Mouse (Mus musculus): ENCODE results near the gene Wfdc17. TPM values are rescaled to one million over a fixed set of nuclear protein-coding genes. Genes with fewer than 3 reads are reported as not detected.

The Wfdc17 gene
- total RNA-seq (2014; rRNA removed) (not detected in 2 replicates), polyA plus RNA-seq (2015; fragmentation: Nextera tagmentation; extraction: Ambion mirVana) (1.00 and 1.1 TPM in 2 replicates)

GRCm38 (mm10) chr11:83703705-83704104, at the start of gene Wfdc17:
Gene Wfdc17, plus strand, starts transcription at chr11:83703991.
- no peaks in the 10 kb centered on the region for H3K4me1 ChIP-seq (ENCODE audit: insufficient read depth, low read length)
- H3K4me2 ChIP-seq (ENCODE audit: low read depth, low read length) = no peak within 1 kb of the TSS
- 69% methylated on average over 1 of the region's 1 CpGs for WGBS
- no peaks in the 10 kb centered on the region for H3K9me3 ChIP-seq (ENCODE audit: low read length)
- no peaks in the 10 kb centered on the region for H3K36me3 ChIP-seq (ENCODE audit: insufficient read depth, low read length)
- H3K27me3 ChIP-seq (ENCODE audit: insufficient read depth, low read length) = no peaks in the 10 kb centered on the region
- DNase-seq (ENCODE audit: low spot score) (no peak), ATAC-seq (no peak)
- H3K4me3 ChIP-seq (ENCODE audit: low read length) = no peak within 1 kb of the TSS
- no peak within 1 kb of the TSS for H3K27ac ChIP-seq
- TF ChIP-seq CTCF (IDR thresholded peaks at IDR 0.05; ENCODE audit: low read depth) = no peak
- no peak within 1 kb of the TSS for H3K9ac ChIP-seq (replicated peaks; ENCODE audit: low read length)

GRCm38 (mm10) chr11:83654606-83655005, 49.2 kb upstream of the Wfdc17 start:
- WGBS = 87% methylated on average over 8 of the region's 8 CpGs
- ATAC-seq (no peak), DNase-seq (ENCODE audit: low spot score) (no peak)
- TF ChIP-seq CTCF (IDR thresholded peaks at IDR 0.05; ENCODE audit: low read depth) = no peak
- no peak overlapping the region for H3K9ac ChIP-seq (replicated peaks; ENCODE audit: low read length)
- H3K27me3 ChIP-seq (ENCODE audit: insufficient read depth, low read length) = no peaks in the 10 kb centered on the region
- no peaks in the 10 kb centered on the region for H3K9me3 ChIP-seq (ENCODE audit: low read length)
- no peaks in the 10 kb centered on the region for H3K36me3 ChIP-seq (ENCODE audit: insufficient read depth, low read length)
- H3K4me1 ChIP-seq (ENCODE audit: insufficient read depth, low read length) = no peaks in the 10 kb centered on the region
- no peak overlapping the region for H3K4me3 ChIP-seq (ENCODE audit: low read length)
- no peak overlapping the region for H3K4me2 ChIP-seq (ENCODE audit: low read depth, low read length)
- H3K27ac ChIP-seq = no peak overlapping the region

- ATAC-seq = no peak
- no peak overlapping the region for H3K4me2 ChIP-seq (ENCODE audit: low read depth, low read length)
Measured at GRCm38 (mm10) chr11:83657508-83657907, 46.3 kb upstream of the Wfdc17 start.

GRCm38 (mm10) chr11:83658797-83659196, 45.0 kb upstream of the Wfdc17 start:
- Histone ChIP-seq H3K4me1 (ENCODE audit: insufficient read depth, low read length) (no peaks in the 10 kb centered on the region), H3K27ac (no peak overlapping the region), H3K4me2 (ENCODE audit: low read depth, low read length) (no peak overlapping the region), H3K27me3 (ENCODE audit: insufficient read depth, low read length) (no peaks in the 10 kb centered on the region), H3K4me3 (ENCODE audit: low read length) (no peak overlapping the region), H3K9me3 (ENCODE audit: low read length) (no peaks in the 10 kb centered on the region), H3K9ac (replicated peaks; ENCODE audit: low read length) (no peak overlapping the region), H3K36me3 (ENCODE audit: insufficient read depth, low read length) (no peaks in the 10 kb centered on the region)
- no peak for ATAC-seq
- 79% methylated on average over 6 of the region's 6 CpGs for WGBS
- TF ChIP-seq CTCF (IDR thresholded peaks at IDR 0.05; ENCODE audit: low read depth) = no peak
- DNase-seq (ENCODE audit: low spot score) = no peak

More at GRCm38 (mm10) chr11:83657508-83657907, 46.3 kb upstream of the Wfdc17 start:
- Histone ChIP-seq H3K4me1 (ENCODE audit: insufficient read depth, low read length) (no peaks in the 10 kb centered on the region), H3K36me3 (ENCODE audit: insufficient read depth, low read length) (no peaks in the 10 kb centered on the region), H3K27me3 (ENCODE audit: insufficient read depth, low read length) (no peaks in the 10 kb centered on the region), H3K4me3 (ENCODE audit: low read length) (no peak overlapping the region), H3K27ac (no peak overlapping the region), H3K9ac (replicated peaks; ENCODE audit: low read length) (no peak overlapping the region), H3K9me3 (ENCODE audit: low read length) (no peaks in the 10 kb centered on the region)
- no peak for DNase-seq (ENCODE audit: low spot score)
- 87% methylated on average over 3 of the region's 3 CpGs for WGBS
- TF ChIP-seq CTCF (IDR thresholded peaks at IDR 0.05; ENCODE audit: low read depth) = no peak

GRCm38 (mm10) chr11:83662204-83662603, 41.6 kb upstream of the Wfdc17 start, which contains the start of gene Ccl4:
Gene Ccl4, plus strand, starts transcription at chr11:83662584.
- Histone ChIP-seq H3K36me3 (ENCODE audit: insufficient read depth, low read length) (no peaks in the 10 kb centered on the region), H3K4me2 (ENCODE audit: low read depth, low read length) (no peak within 1 kb of the TSS), H3K4me3 (ENCODE audit: low read length) (no peak within 1 kb of the TSS), H3K9me3 (ENCODE audit: low read length) (no peaks in the 10 kb centered on the region), H3K9ac (replicated peaks; ENCODE audit: low read length) (no peak within 1 kb of the TSS), H3K27me3 (ENCODE audit: insufficient read depth, low read length) (no peaks in the 10 kb centered on the region), H3K4me1 (ENCODE audit: insufficient read depth, low read length) (no peaks in the 10 kb centered on the region), H3K27ac (no peak within 1 kb of the TSS)
- DNase-seq (ENCODE audit: low spot score) = no peak
- 85% methylated on average over 6 of the region's 6 CpGs for WGBS
- ATAC-seq = no peak
- no peak for TF ChIP-seq CTCF (IDR thresholded peaks at IDR 0.05; ENCODE audit: low read depth)

GRCm38 (mm10) chr11:83663532-83663931, 40.3 kb upstream of the Wfdc17 start:
- DNase-seq (ENCODE audit: low spot score) (no peak), ATAC-seq (no peak)
- H3K4me1 ChIP-seq (ENCODE audit: insufficient read depth, low read length) = no peaks in the 10 kb centered on the region
- no peaks in the 10 kb centered on the region for H3K36me3 ChIP-seq (ENCODE audit: insufficient read depth, low read length)
- H3K9me3 ChIP-seq (ENCODE audit: low read length) = no peaks in the 10 kb centered on the region
- WGBS = 82% methylated on average over 5 of the region's 5 CpGs
- no peak for TF ChIP-seq CTCF (IDR thresholded peaks at IDR 0.05; ENCODE audit: low read depth)
- H3K4me3 ChIP-seq (ENCODE audit: low read length) = no peak overlapping the region
- H3K27me3 ChIP-seq (ENCODE audit: insufficient read depth, low read length) = no peaks in the 10 kb centered on the region
- H3K4me2 ChIP-seq (ENCODE audit: low read depth, low read length) = no peak overlapping the region
- H3K9ac ChIP-seq (replicated peaks; ENCODE audit: low read length) = no peak overlapping the region
- H3K27ac ChIP-seq = no peak overlapping the region

GRCm38 (mm10) chr11:83671743-83672142, 32.0 kb upstream of the Wfdc17 start:
- Histone ChIP-seq H3K4me3 (ENCODE audit: low read length) (no peak overlapping the region), H3K4me2 (ENCODE audit: low read depth, low read length) (no peak overlapping the region), H3K4me1 (ENCODE audit: insufficient read depth, low read length) (no peaks in the 10 kb centered on the region), H3K27ac (no peak overlapping the region), H3K36me3 (ENCODE audit: insufficient read depth, low read length) (no peaks in the 10 kb centered on the region), H3K9me3 (ENCODE audit: low read length) (no peaks in the 10 kb centered on the region), H3K9ac (replicated peaks; ENCODE audit: low read length) (no peak overlapping the region), H3K27me3 (ENCODE audit: insufficient read depth, low read length) (no peaks in the 10 kb centered on the region)
- no peak for TF ChIP-seq CTCF (IDR thresholded peaks at IDR 0.05; ENCODE audit: low read depth)
- DNase-seq (ENCODE audit: low spot score) (no peak), ATAC-seq (no peak)
